Mouse (Mus musculus) kidney, embryonic 15.5 days (tissue): Measurements from ENCODE around the gene Zbtb21. TPM values are rescaled to one million over a fixed set of nuclear protein-coding genes. Genes with fewer than 3 reads are reported as not detected.
"Not testable (repeated sequence)": the region's sequence is repeated elsewhere in the genome, so short reads cannot be mapped to it uniquely, and the experiment has no call there.

Experiments used
- ATAC-seq: fragments of 200-750 bp; cut with Nextera tagmentation; replicated peaks from 2 replicates; pipeline ENCODE4 v1.8.0; 2017; ENCODE audit warnings: moderate TSS enrichment; ENCODE audit not compliant: low FRiP score
- H3K27ac ChIP-seq: fragments of 300-500 bp; sonication (generic); 2 replicates; pipeline ENCODE4 v1.5.1; 2015; ENCODE audit warnings: mild to moderate bottlenecking, inconsistent platforms
- H3K27me3 ChIP-seq: fragments of 300-500 bp; sonication (generic); 2 replicates; pipeline ENCODE4 v1.6.1; 2015; ENCODE audit warnings: inconsistent platforms
- H3K36me3 ChIP-seq: fragments of 300-500 bp; sonication (generic); 2 replicates; pipeline ENCODE4 v1.6.1; 2015; ENCODE audit warnings: inconsistent platforms
- H3K4me1 ChIP-seq: fragments of 300-500 bp; sonication (generic); 2 replicates; pipeline ENCODE4 v1.6.1; 2015; ENCODE audit warnings: inconsistent platforms
- H3K4me2 ChIP-seq: fragments of 300-500 bp; sonication (generic); 2 replicates; pipeline ENCODE4 v1.6.1; 2015; ENCODE audit warnings: moderate library complexity, mild to moderate bottlenecking, inconsistent platforms
- H3K4me3 ChIP-seq: fragments of 300-500 bp; sonication (generic); replicated peaks from 2 replicates; pipeline ENCODE4 v1.5.1; 2015; ENCODE audit warnings: mild to moderate bottlenecking, inconsistent platforms
- H3K9ac ChIP-seq: fragments of 300-500 bp; sonication (generic); 2 replicates; pipeline ENCODE4 v1.6.1; 2015; ENCODE audit warnings: mild to moderate bottlenecking, inconsistent platforms
- H3K9me3 ChIP-seq: fragments of 300-500 bp; sonication (generic); replicated peaks from 2 replicates; pipeline ENCODE4 v1.6.1; 2016; ENCODE audit warnings: inconsistent platforms
- WGBS: fragments of 180-500 bp; shearing (Covaris S2); methylation state at CpG from one replicate; pipeline ENCODE4 v1.1.7; 2015; ENCODE audit warnings: mixed read lengths; 5-methylcytosine and 5-hydroxymethylcytosine counted together
- polyA plus RNA-seq: library from polyadenylated mRNA; unstranded; fragments of >200 nt; fragmentation: Nextera tagmentation; extraction: Ambion mirVana; gene quantifications from 2 replicates; pipeline ENCODE4 v1.2.1, GENCODE M21; 2015

The Zbtb21 gene
- 13.1 and 14.1 TPM in 2 replicates for polyA plus RNA-seq

DNA sequence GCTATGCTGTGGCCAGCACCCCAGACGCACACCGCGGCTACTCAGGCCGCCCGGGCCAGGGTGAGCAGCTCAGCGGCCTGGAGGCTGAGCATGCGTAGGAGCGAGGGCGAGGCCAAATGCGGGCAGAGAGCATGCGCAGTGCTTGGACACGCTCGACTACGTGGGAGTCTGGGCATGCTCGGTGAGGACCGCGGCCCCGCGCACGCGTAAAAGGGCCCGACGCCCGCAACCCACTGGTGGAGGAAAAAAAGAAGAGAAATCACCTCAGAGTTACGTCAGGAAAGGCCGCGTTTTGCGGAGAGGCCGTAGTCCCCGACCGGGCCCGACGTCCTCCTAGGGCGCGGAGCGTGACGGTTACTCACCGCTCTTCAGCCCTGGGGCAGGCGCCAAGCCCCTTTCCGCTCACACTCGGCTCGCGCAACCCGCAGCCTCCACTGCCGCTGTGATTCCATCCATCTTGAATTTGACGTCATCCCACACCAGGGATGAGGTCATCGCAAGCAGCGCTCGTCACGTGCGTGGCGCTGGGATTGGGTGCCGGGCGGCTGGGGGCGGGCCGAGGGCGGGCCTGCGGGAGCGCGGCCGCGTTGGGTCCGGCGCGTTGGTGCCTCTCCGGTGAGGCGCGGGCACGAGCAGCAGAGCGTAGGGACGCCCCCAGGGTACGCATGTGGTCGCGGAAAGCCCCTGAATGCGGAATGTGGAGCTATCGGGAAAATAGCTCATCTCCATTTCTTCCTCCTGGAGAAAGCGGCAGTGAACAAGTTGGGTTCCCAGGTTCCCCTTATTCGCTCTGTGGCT lies at the start of gene Zbtb21, which contains the start of gene C2cd2:
Gene Zbtb21, minus strand, starts transcription at position 472 of the 798 bp plus-strand sequence.
Gene C2cd2, minus strand, starts transcription at position 448 of the 798 bp plus-strand sequence.
- Histone ChIP-seq H3K4me1 (peaks cover 12% of the 10 kb centered on the region), H3K36me3 (peaks cover 8% of the 10 kb centered on the region; the same call in 1 of the 2 replicates), H3K4me2 (peak within 1 kb of the TSS; percentile 78), H3K27ac (peak within 1 kb of the TSS; percentile 99), H3K9me3 (no peaks in the 10 kb centered on the region), H3K9ac (peak within 1 kb of the TSS; percentile 93), H3K4me3 (peak within 1 kb of the TSS; percentile 91), H3K27me3 (no peaks in the 10 kb centered on the region)
- peak; percentile 99 for ATAC-seq
- WGBS: under 1% methylated on average over 78 of the region's 78 CpGs

- Histone ChIP-seq H3K9ac (peak overlapping the region; percentile 50), H3K4me1 (peaks cover 16% of the 10 kb centered on the region), H3K4me2 (peak overlapping the region; percentile 71), H3K27ac (peak overlapping the region; percentile 95), H3K36me3 (peaks cover 15% of the 10 kb centered on the region; the same call in 1 of the 2 replicates), H3K9me3 (peaks cover 15% of the 10 kb centered on the region), H3K4me3 (peak overlapping the region; percentile 60)
- ATAC-seq: peak; percentile 72; the same call in 1 of the 2 replicates
- not testable (repeated sequence) for H3K27me3 ChIP-seq
- WGBS: under 1% methylated on average over 8 of the region's 8 CpGs
These were observed 34.9 kb upstream of the Zbtb21 start for GRCm38 (mm10) chr16:97997383-97997731.

- H3K9me3 ChIP-seq: peaks cover 9% of the 10 kb centered on the region
- H3K4me3 ChIP-seq: peak within 1 kb of the TSS; percentile 60
- peaks cover 16% of the 10 kb centered on the region for H3K4me1 ChIP-seq
- peak within 1 kb of the TSS; percentile 71 for H3K4me2 ChIP-seq
- peak within 1 kb of the TSS; percentile 95 for H3K27ac ChIP-seq
- H3K27me3 ChIP-seq: no peaks in the 10 kb centered on the region
- H3K9ac ChIP-seq: peak within 1 kb of the TSS; percentile 50
- peak; percentile 99 for ATAC-seq
- 4% methylated on average over 22 of the region's 22 CpGs for whole genome bisulfite sequencing
- H3K36me3 ChIP-seq: peaks cover 10% of the 10 kb centered on the region; the same call in 1 of the 2 replicates
These were observed 34.4 kb upstream of the Zbtb21 start, which contains the start of gene B230307C23Rik for GRCm38 (mm10) chr16:97996616-97997382. B230307C23Rik (plus strand) TSS chr16:97997315.

GRCm38 (mm10) chr16:97995849-97996615 lies 33.6 kb upstream of the Zbtb21 start:
- ATAC-seq: no peak
- Histone ChIP-seq H3K27ac (peak overlapping the region; percentile 95), H3K36me3 (peaks cover 10% of the 10 kb centered on the region; the same call in 1 of the 2 replicates), H3K27me3 (no peaks in the 10 kb centered on the region), H3K4me1 (peaks cover 16% of the 10 kb centered on the region), H3K4me2 (peak overlapping the region; percentile 71), H3K9ac (peak overlapping the region; percentile 50), H3K4me3 (peak overlapping the region; percentile 60), H3K9me3 (peaks cover 9% of the 10 kb centered on the region)
- WGBS: 24% methylated on average over 1 of the region's 1 CpGs

- not testable (repeated sequence) for ATAC-seq, H3K4me3 ChIP-seq, H3K4me2 ChIP-seq, H3K27ac ChIP-seq, H3K9ac ChIP-seq, H3K36me3 ChIP-seq, H3K27me3 ChIP-seq, H3K9me3 ChIP-seq, H3K4me1 ChIP-seq
- 84% methylated on average over 3 of the region's 3 CpGs for WGBS
These were observed 30.1 kb upstream of the Zbtb21 start for GRCm38 (mm10) chr16:97992477-97992876.

DNA sequence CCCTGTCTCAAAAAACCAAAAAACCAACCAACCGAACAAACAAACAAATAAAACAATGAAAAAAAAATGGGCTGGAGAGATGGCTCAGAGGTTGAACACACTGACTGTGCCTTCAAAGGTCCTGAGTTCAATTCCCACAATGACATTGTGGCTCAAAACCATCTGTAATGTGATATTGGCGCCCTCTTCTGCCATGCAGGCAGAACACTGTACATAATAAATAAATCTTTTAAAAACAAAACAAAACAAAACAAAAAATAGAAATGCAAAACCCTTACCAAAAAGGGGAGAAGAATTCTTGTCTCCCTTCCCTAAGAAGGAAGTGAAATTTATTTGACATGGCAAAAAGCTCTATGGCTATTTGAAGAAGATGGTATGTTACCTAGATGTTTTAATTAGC lies 29.1 kb upstream of the Zbtb21 start:
- H3K4me1 ChIP-seq: peaks cover 7% of the 10 kb centered on the region
- H3K9ac ChIP-seq: no peak overlapping the region
- no peaks in the 10 kb centered on the region for H3K9me3 ChIP-seq
- H3K36me3 ChIP-seq: no peaks in the 10 kb centered on the region
- WGBS: 75% methylated on average over 2 of the region's 2 CpGs
- no peak overlapping the region for H3K4me3 ChIP-seq
- no peak for ATAC-seq
- no peak overlapping the region for H3K27ac ChIP-seq
- H3K4me2 ChIP-seq: no peak overlapping the region
- H3K27me3 ChIP-seq: no peaks in the 10 kb centered on the region

GRCm38 (mm10) chr16:97984589-97984988 lies 22.2 kb upstream of the Zbtb21 start:
- Histone ChIP-seq H3K9ac (no peak overlapping the region), H3K9me3 (no peaks in the 10 kb centered on the region), H3K27me3 (no peaks in the 10 kb centered on the region), H3K4me3 (no peak overlapping the region), H3K27ac (no peak overlapping the region), H3K4me1 (no peaks in the 10 kb centered on the region), H3K36me3 (no peaks in the 10 kb centered on the region), H3K4me2 (no peak overlapping the region)
- 45% methylated on average over 5 of the region's 5 CpGs for WGBS
- ATAC-seq: no peak

- 91% methylated on average over 1 of the region's 1 CpGs for WGBS
- ATAC-seq: no peak
- H3K36me3 ChIP-seq: no peaks in the 10 kb centered on the region
- H3K9me3 ChIP-seq: no peaks in the 10 kb centered on the region
- H3K27me3 ChIP-seq: no peaks in the 10 kb centered on the region
- no peak overlapping the region for H3K4me3 ChIP-seq
- H3K27ac ChIP-seq: no peak overlapping the region
- H3K4me2 ChIP-seq: no peak overlapping the region
- no peaks in the 10 kb centered on the region for H3K4me1 ChIP-seq
- no peak overlapping the region for H3K9ac ChIP-seq
These were observed 18.9 kb upstream of the Zbtb21 start for GRCm38 (mm10) chr16:97981362-97981761.

DNA sequence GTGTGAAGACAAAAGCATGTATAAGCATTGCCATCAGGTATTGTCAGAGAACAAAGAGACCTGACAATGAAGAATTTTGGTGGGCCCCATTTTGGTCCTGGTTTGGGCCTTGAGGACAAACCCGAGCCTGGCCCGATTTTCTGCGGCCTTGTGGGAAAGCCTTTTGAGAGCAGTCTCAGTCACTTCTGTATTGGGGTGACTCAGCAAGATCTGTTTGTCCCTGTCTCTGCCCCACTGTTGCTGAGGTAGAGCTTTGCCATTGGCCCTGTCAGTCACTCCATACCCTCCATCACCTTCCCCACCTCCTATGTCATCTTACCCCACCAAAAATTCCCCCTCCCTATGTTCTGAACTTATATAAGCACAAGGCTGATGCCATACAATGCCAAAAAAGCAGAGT lies 15.3 kb upstream of the Zbtb21 start:
- no peak overlapping the region for H3K27ac ChIP-seq
- no peak overlapping the region for H3K4me3 ChIP-seq
- no peak overlapping the region for H3K4me2 ChIP-seq
- ATAC-seq: no peak
- no peaks in the 10 kb centered on the region for H3K36me3 ChIP-seq
- H3K9ac ChIP-seq: no peak overlapping the region
- H3K9me3 ChIP-seq: no peaks in the 10 kb centered on the region
- no peaks in the 10 kb centered on the region for H3K4me1 ChIP-seq
- 93% methylated on average over 3 of the region's 3 CpGs for WGBS
- H3K27me3 ChIP-seq: no peaks in the 10 kb centered on the region

DNA sequence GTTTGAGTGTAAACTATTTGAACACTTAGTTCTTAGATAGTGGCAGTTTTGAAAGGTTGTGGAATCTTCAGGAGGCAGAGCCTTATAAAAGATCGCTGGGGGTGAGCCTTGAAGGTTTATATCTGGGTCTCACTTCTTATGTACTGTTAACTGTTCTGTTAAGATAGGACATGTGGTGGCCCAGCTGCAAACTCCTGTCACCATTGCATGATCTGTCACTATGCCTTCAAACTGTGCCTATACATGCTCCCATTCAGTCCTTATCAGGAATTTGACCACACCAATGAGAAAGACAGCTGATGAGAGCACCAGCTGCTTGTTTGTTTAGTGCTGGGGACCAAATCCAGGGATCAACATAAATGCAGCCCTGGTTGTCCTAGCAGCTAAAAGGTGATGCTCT lies 14.9 kb upstream of the Zbtb21 start:
- Histone ChIP-seq H3K27me3 (no peaks in the 10 kb centered on the region), H3K9ac (no peak overlapping the region), H3K27ac (no peak overlapping the region), H3K4me2 (no peak overlapping the region), H3K4me1 (no peaks in the 10 kb centered on the region), H3K36me3 (no peaks in the 10 kb centered on the region), H3K4me3 (no peak overlapping the region), H3K9me3 (no peaks in the 10 kb centered on the region)
- WGBS: 84% methylated on average over 1 of the region's 1 CpGs
- ATAC-seq: no peak

GRCm38 (mm10) chr16:97963956-97964540 lies 1.6 kb upstream of the Zbtb21 start:
- Histone ChIP-seq H3K9me3 (no peaks in the 10 kb centered on the region), H3K27me3 (no peaks in the 10 kb centered on the region), H3K9ac (no peak overlapping the region), H3K4me3 (no peak overlapping the region), H3K4me1 (peaks cover 8% of the 10 kb centered on the region), H3K27ac (no peak overlapping the region), H3K36me3 (peaks cover 8% of the 10 kb centered on the region; the same call in 1 of the 2 replicates), H3K4me2 (no peak overlapping the region)
- 81% methylated on average over 3 of the region's 3 CpGs for WGBS
- no peak for ATAC-seq
